Mouse (Mus musculus): ENCODE data around the gene Fcrla. TPM values are rescaled to one million over a fixed set of nuclear protein-coding genes. Genes with fewer than 3 reads are reported as not detected.
A peak's percentile ranks its signal among the peaks of the same experiment; 100 is the strongest.

Gene Fcrla
- total RNA-seq, 2 experiments from 2014 or later = 0.67 TPM; not detected in 1

GRCm38 (mm10) chr1:170929245-170929644 lies 1.9 kb upstream of the Fcrla start:
- DNase-seq (ENCODE audit: low spot score in 2 of 2) = no peak

- no peak for DNase-seq (ENCODE audit: low spot score in 2 of 2)
These were observed 1.1 kb upstream of the Fcrla start for GRCm38 (mm10) chr1:170928467-170928866.

- no peak for DNase-seq (ENCODE audit: low spot score in 2 of 2)
These were observed 442 bp downstream of the Fcrla start for GRCm38 (mm10) chr1:170926941-170927340.

GRCm38 (mm10) chr1:170924485-170924884 lies 2.9 kb downstream of the Fcrla start:
- no peak for DNase-seq (ENCODE audit: low spot score in 2 of 2)

- no peak for DNase-seq (ENCODE audit: low spot score in 2 of 2)
These were observed 8.1 kb downstream of the Fcrla start for GRCm38 (mm10) chr1:170919308-170919707.

- DNase-seq (ENCODE audit: low spot score in 2 of 2) = no peak
These were observed 11.7 kb downstream of the Fcrla start for GRCm38 (mm10) chr1:170915657-170916056.

GRCm38 (mm10) chr1:170912891-170913615 lies 14.3 kb downstream of the Fcrla start, which contains the start of gene Fcrlb:
Gene Fcrlb (minus strand): TSS chr1:170912941.
- no peak for DNase-seq (ENCODE audit: low spot score in 2 of 2)

- no peak for DNase-seq (ENCODE audit: low spot score in 2 of 2)
These were observed 15.3 kb downstream of the Fcrla start for GRCm38 (mm10) chr1:170911907-170912660.

- DNase-seq (ENCODE audit: low spot score in 2 of 2) = no peak
These were observed 19.0 kb downstream of the Fcrla start for GRCm38 (mm10) chr1:170908341-170908740.

GRCm38 (mm10) chr1:170907456-170908191 lies 19.8 kb downstream of the Fcrla start:
- peak in 1 of 2 experiments; percentile 35 for DNase-seq (ENCODE audit: low spot score in 2 of 2)

- DNase-seq (ENCODE audit: low spot score in 2 of 2) = no peak
These were observed 20.3 kb downstream of the Fcrla start for GRCm38 (mm10) chr1:170907111-170907455.

- no peak for DNase-seq (ENCODE audit: low spot score in 2 of 2)
These were observed 23.9 kb downstream of the Fcrla start for GRCm38 (mm10) chr1:170903485-170903884.

- DNase-seq (ENCODE audit: low spot score in 2 of 2) = peak; percentile 85 to 92
These were observed 25.7 kb downstream of the Fcrla start for GRCm38 (mm10) chr1:170901536-170902238.

GRCm38 (mm10) chr1:170900799-170901467 lies 26.4 kb downstream of the Fcrla start:
- DNase-seq (ENCODE audit: low spot score in 2 of 2) = peak; percentile 28 to 82

GRCm38 (mm10) chr1:170898413-170899075 lies 28.8 kb downstream of the Fcrla start:
- DNase-seq (ENCODE audit: low spot score in 2 of 2) = no peak

- DNase-seq (ENCODE audit: low spot score in 2 of 2) = no peak
These were observed 30.6 kb downstream of the Fcrla start for GRCm38 (mm10) chr1:170896651-170897281.

- DNase-seq (ENCODE audit: low spot score in 2 of 2) = peak in 1 of 2 experiments; percentile 69
These were observed 32.5 kb downstream of the Fcrla start for GRCm38 (mm10) chr1:170894603-170895602.

- no peak for DNase-seq (ENCODE audit: low spot score in 2 of 2)
These were observed 35.1 kb downstream of the Fcrla start for GRCm38 (mm10) chr1:170892279-170892678.
